In the genomic region with DNA sequence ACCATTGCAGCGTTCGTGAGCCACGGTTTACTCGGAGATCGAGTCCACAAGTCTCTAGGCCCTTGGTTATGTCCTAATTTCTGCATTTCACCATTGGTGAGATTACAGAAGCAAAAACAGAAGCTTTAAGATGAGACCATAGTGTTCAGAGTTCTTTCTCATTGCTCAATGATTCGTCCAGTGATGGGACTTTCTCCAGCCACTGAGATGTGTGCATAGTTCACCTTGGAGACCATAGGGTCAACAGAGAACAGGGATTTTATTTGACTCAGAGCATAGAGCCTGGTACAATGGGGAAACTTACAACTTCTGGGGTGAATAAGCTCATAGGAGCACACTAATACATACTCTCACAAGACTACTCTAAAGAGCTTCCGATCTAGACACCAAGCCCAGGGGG, we compare ENCODE assay signal across 9 mouse cellular contexts. TPM values are rescaled to one million over a fixed set of nuclear protein-coding genes. Genes with fewer than 3 reads are reported as not detected.
DNase-seq lines count a peak whose midpoint lies in the region; ATAC-seq lines count a peak whose summit lies in the region.
"Had no signal": no experiment of that assay in that cellular context is flagged by ENCODE, and none has a peak within 500 bp of the region (broad histone marks: within the 10 kb centered on the region; RNA-seq: fewer than 3 reads in every experiment).

No protein-coding gene starts in this region.

- no peak overlapping the region; the same call in 1 of the 2 replicates for H3K9ac ChIP-seq in kidney, embryonic 15.5 days
- peak overlapping the region; percentile 26; the same call in 1 of the 2 replicates for H3K9ac ChIP-seq in hindbrain, embryonic 13.5 days
- peak overlapping the region; percentile 39 for H3K9ac ChIP-seq in liver, embryonic 13.5 days
- H3K9ac ChIP-seq in stomach, embryonic 14.5 days (replicated peaks; ENCODE audit: low read depth, low read length): no peak overlapping the region

- peak overlapping the region; percentile 77 for H3K4me2 ChIP-seq in kidney, embryonic 15.5 days
- H3K4me2 ChIP-seq in hindbrain, embryonic 13.5 days: peak overlapping the region; percentile 92
- peak overlapping the region; percentile 100 for H3K4me2 ChIP-seq in liver, embryonic 13.5 days
- H3K4me2 ChIP-seq in stomach, embryonic 14.5 days (replicated peaks; ENCODE audit: low read depth, low read length): peak overlapping the region; percentile 57

- peaks cover 1% of the 10 kb centered on the region; the same call in 1 of the 2 replicates for H3K36me3 ChIP-seq in kidney, embryonic 15.5 days
- no peaks in the 10 kb centered on the region for H3K36me3 ChIP-seq in hindbrain, embryonic 13.5 days
- H3K36me3 ChIP-seq in liver, embryonic 13.5 days: peaks cover under 1% of the 10 kb centered on the region; the same call in 1 of the 2 replicates
- no peaks in the 10 kb centered on the region; the same call in 1 of the 2 replicates for H3K36me3 ChIP-seq in stomach, embryonic 14.5 days (ENCODE audit: control insufficient read depth, insufficient read depth, low read length)

- H3K4me3 ChIP-seq in kidney, embryonic 15.5 days (replicated peaks): peak overlapping the region; percentile 86
- H3K4me3 ChIP-seq in hindbrain, embryonic 13.5 days: peak overlapping the region; percentile 86
- H3K4me3 ChIP-seq in liver, embryonic 13.5 days (replicated peaks): peak overlapping the region; percentile 31
- peak overlapping the region; percentile 92 for H3K4me3 ChIP-seq in stomach, embryonic 14.5 days (ENCODE audit: low read depth, low read length)

- H3K9me3 ChIP-seq in kidney, embryonic 15.5 days (replicated peaks): no peaks in the 10 kb centered on the region
- no peaks in the 10 kb centered on the region for H3K9me3 ChIP-seq in hindbrain, embryonic 13.5 days
- no peaks in the 10 kb centered on the region for H3K9me3 ChIP-seq in liver, embryonic 13.5 days (replicated peaks)
- H3K9me3 ChIP-seq in stomach, embryonic 14.5 days (ENCODE audit: control insufficient read depth, low read depth, low read length): no peaks in the 10 kb centered on the region

- ATAC-seq in kidney, embryonic 15.5 days (replicated peaks; ENCODE audit: low FRiP score): no peak
- no peak for ATAC-seq in hindbrain, embryonic 13.5 days (ENCODE audit: low FRiP score)
- ATAC-seq in liver, embryonic 13.5 days (ENCODE audit: low read depth): no peak
- ATAC-seq in stomach, embryonic 14.5 days (ENCODE audit: insufficient number of reproducible peaks, insufficient read depth, low FRiP score, low read depth): no peak
- ATAC-seq: Patski had no signal

- WGBS in kidney, embryonic 15.5 days: 76% methylated on average over 7 of the region's 7 CpGs
- WGBS in hindbrain, embryonic 13.5 days: 65% methylated on average over 7 of the region's 7 CpGs
- 80% methylated on average over 7 of the region's 7 CpGs for WGBS in liver, embryonic 13.5 days (ENCODE audit: insufficient replicate concordance)
- WGBS in stomach, embryonic 14.5 days: 82% methylated on average over 7 of the region's 7 CpGs

- peaks cover 42% of the 10 kb centered on the region for H3K4me1 ChIP-seq in kidney, embryonic 15.5 days
- H3K4me1 ChIP-seq in hindbrain, embryonic 13.5 days (replicated peaks): peaks cover 38% of the 10 kb centered on the region
- peaks cover 44% of the 10 kb centered on the region for H3K4me1 ChIP-seq in liver, embryonic 13.5 days (replicated peaks)
- H3K4me1 ChIP-seq in stomach, embryonic 14.5 days (ENCODE audit: control insufficient read depth, insufficient read depth, low read length): peaks cover 27% of the 10 kb centered on the region

- H3K27me3 ChIP-seq in kidney, embryonic 15.5 days: no peaks in the 10 kb centered on the region
- H3K27me3 ChIP-seq in hindbrain, embryonic 13.5 days: no peaks in the 10 kb centered on the region
- H3K27me3 ChIP-seq in liver, embryonic 13.5 days: no peaks in the 10 kb centered on the region
- no peaks in the 10 kb centered on the region for H3K27me3 ChIP-seq in stomach, embryonic 14.5 days (ENCODE audit: control insufficient read depth, insufficient read depth, low read length)
- H3K27me3 ChIP-seq: Patski had no signal

- DNase-seq in kidney, adult 8-10 months: no peak
- no peak for DNase-seq in liver, embryonic 13.5 days
- DNase-seq in cerebellum, postnatal 25 days: no peak
- no peak for DNase-seq in lung, postnatal 10 days
- DNase-seq: thymus, adult 2 months had no signal

- no peak overlapping the region for H3K27ac ChIP-seq in kidney, embryonic 15.5 days
- H3K27ac ChIP-seq in hindbrain, embryonic 13.5 days: no peak overlapping the region
- H3K27ac ChIP-seq in liver, embryonic 13.5 days: peak overlapping the region; percentile 29; the same call in 1 of the 2 replicates
- H3K27ac ChIP-seq in stomach, embryonic 14.5 days (ENCODE audit: low read length): no peak overlapping the region

RNA-seq across cellular contexts. Expression of a gene that starts 3.0 kb away (rescaled TPM):
- 27.8 and 28.0 TPM in 2 replicates for polyA plus RNA-seq in kidney, embryonic 15.5 days (2015; fragmentation: Nextera tagmentation; extraction: Ambion mirVana)
- 9.5 and 10.5 TPM in 2 replicates for polyA plus RNA-seq in hindbrain, embryonic 13.5 days (2015; fragmentation: Nextera tagmentation; extraction: Ambion mirVana)
- 3.1 and 3.9 TPM in 2 replicates for polyA plus RNA-seq in liver, embryonic 13.5 days (2015; fragmentation: Nextera tagmentation; extraction: Ambion mirVana)
- 38.2 and 39.0 TPM in 2 replicates for polyA plus RNA-seq in stomach, embryonic 14.5 days (2014; fragmentation: Nextera tagmentation; extraction: Ambion mirVana)

RNA-seq across cellular contexts. Expression of a gene that starts 29.8 kb away (rescaled TPM):
- polyA plus RNA-seq in kidney, embryonic 15.5 days (2015; fragmentation: Nextera tagmentation; extraction: Ambion mirVana): 69.3 and 76.4 TPM in 2 replicates
- polyA plus RNA-seq in hindbrain, embryonic 13.5 days (2015; fragmentation: Nextera tagmentation; extraction: Ambion mirVana): 176 and 180 TPM in 2 replicates
- polyA plus RNA-seq in liver, embryonic 13.5 days (2015; fragmentation: Nextera tagmentation; extraction: Ambion mirVana): 20.0 and 24.4 TPM in 2 replicates
- 68.8 and 74.2 TPM in 2 replicates for polyA plus RNA-seq in stomach, embryonic 14.5 days (2014; fragmentation: Nextera tagmentation; extraction: Ambion mirVana)

Comparison
In these comparisons a context has a peak if more than half of its experiments do, and no peak if none do; other contexts are left out.
1. H3K4me3 ChIP-seq: peak in every context shown above with its lines; median percentile 92 in stomach, embryonic 14.5 days; 86 in kidney, embryonic 15.5 days; 86 in hindbrain, embryonic 13.5 days; 31 in liver, embryonic 13.5 days.
2. H3K9ac ChIP-seq: peak in hindbrain, embryonic 13.5 days (single experiment) and liver, embryonic 13.5 days (single experiment); none in kidney, embryonic 15.5 days (single experiment) and stomach, embryonic 14.5 days (single experiment).
3. Peak in every context shown above with its lines, with median percentiles within 50 percentile points of each other: H3K4me2 ChIP-seq.